Comparison of ENCODE assay signal across 8 mouse cellular contexts in genomic region chr7:29523700-29524099, GRCm38 (mm10). TPM values are rescaled to one million over a fixed set of nuclear protein-coding genes. Genes with fewer than 3 reads are reported as not detected.
DNase-seq lines count a peak whose midpoint lies in the region; ATAC-seq and TF ChIP-seq lines count a peak whose summit lies in the region.

No protein-coding gene starts in this region.

- no peak for TF ChIP-seq CTCF in thymus, adult 2 months (IDR thresholded peaks at IDR 0.05; ENCODE audit: borderline replicate concordance, control insufficient read depth, extremely low read depth, insufficient read depth, low read length, poor library complexity)

- H3K9me3 ChIP-seq in kidney, embryonic 14.5 days (ENCODE audit: control insufficient read depth, low read length), result no peaks in the 10 kb centered on the region
- H3K9me3 ChIP-seq in forebrain, embryonic 14.5 days (replicated peaks; ENCODE audit: control insufficient read depth, low read length), result no peaks in the 10 kb centered on the region
- H3K9me3 ChIP-seq in hindbrain, embryonic 16.5 days (ENCODE audit: control insufficient read depth, low read length), result no peaks in the 10 kb centered on the region
- no peaks in the 10 kb centered on the region for H3K9me3 ChIP-seq in neural tube, embryonic 11.5 days (ENCODE audit: control insufficient read depth, low read length)

- no peak overlapping the region for H3K9ac ChIP-seq in kidney, embryonic 14.5 days (ENCODE audit: low read depth, low read length)
- H3K9ac ChIP-seq in forebrain, embryonic 14.5 days (ENCODE audit: low read length), result no peak overlapping the region
- no peak overlapping the region for H3K9ac ChIP-seq in hindbrain, embryonic 16.5 days (ENCODE audit: low read depth, low read length)
- H3K9ac ChIP-seq in neural tube, embryonic 11.5 days (ENCODE audit: low read length), result no peak overlapping the region

- H3K4me2 ChIP-seq in kidney, embryonic 14.5 days (replicated peaks; ENCODE audit: low read depth, low read length), result no peak overlapping the region
- no peak overlapping the region for H3K4me2 ChIP-seq in forebrain, embryonic 14.5 days (ENCODE audit: low read length)
- H3K4me2 ChIP-seq in hindbrain, embryonic 16.5 days (ENCODE audit: low read length), result no peak overlapping the region
- no peak overlapping the region for H3K4me2 ChIP-seq in neural tube, embryonic 11.5 days (ENCODE audit: low read depth)

- peak; percentile 51 for DNase-seq in kidney, adult 11 months
- DNase-seq in brain, embryonic 18.5 days (ENCODE audit: low read depth, low spot score), result peak; percentile 62
- DNase-seq in forebrain, embryonic 14.5 days (ENCODE audit: low spot score), result peak; percentile 86
- DNase-seq in left cerebral cortex, postnatal 4 days, result peak; percentile 87
- peak; percentile 76 for DNase-seq in neural tube, embryonic 11.5 days (ENCODE audit: low spot score)
- DNase-seq in thymus, adult 2 months, result peak; percentile 73

- no peak overlapping the region for H3K4me3 ChIP-seq in kidney, embryonic 14.5 days (ENCODE audit: low read length)
- H3K4me3 ChIP-seq in forebrain, embryonic 14.5 days (ENCODE audit: low read depth, low read length), result no peak overlapping the region
- H3K4me3 ChIP-seq in hindbrain, embryonic 16.5 days (ENCODE audit: low read length), result no peak overlapping the region
- H3K4me3 ChIP-seq in neural tube, embryonic 11.5 days (ENCODE audit: low read depth, low read length), result no peak overlapping the region
- no peak overlapping the region for H3K4me3 ChIP-seq in thymus, adult 2 months (ENCODE audit: control insufficient read depth, insufficient read depth, low read length)

- intact Hi-C loops in left cerebral cortex, postnatal 4 days (cut with DNase I), result loop anchor here (2.0 to 5.0 kb wide), 3 partner anchors 141 to 471 kb away; no protein-coding TSS in a partner anchor

- TF ChIP-seq POLR2A in thymus, adult 2 months (IDR thresholded peaks at IDR 0.05; ENCODE audit: control insufficient read depth, extremely low read depth, insufficient read depth, low read length, poor library complexity), result no peak

- no peaks in the 10 kb centered on the region for H3K36me3 ChIP-seq in kidney, embryonic 14.5 days (ENCODE audit: control insufficient read depth, insufficient read depth, low read length)
- no peaks in the 10 kb centered on the region for H3K36me3 ChIP-seq in forebrain, embryonic 14.5 days (ENCODE audit: control insufficient read depth, insufficient read depth, low read length)
- H3K36me3 ChIP-seq in hindbrain, embryonic 16.5 days (ENCODE audit: control insufficient read depth, insufficient read depth, low read length), result no peaks in the 10 kb centered on the region
- H3K36me3 ChIP-seq in neural tube, embryonic 11.5 days (ENCODE audit: control insufficient read depth, insufficient read depth, low read length), result no peaks in the 10 kb centered on the region
- H3K36me3 ChIP-seq in thymus, adult 2 months (ENCODE audit: control insufficient read depth, insufficient read depth, low read length), result no peaks in the 10 kb centered on the region

- WGBS in kidney, embryonic 14.5 days, result under 1% methylated on average over 5 of the region's 5 CpGs
- 3% methylated on average over 5 of the region's 5 CpGs for WGBS in forebrain, embryonic 14.5 days
- WGBS in hindbrain, embryonic 16.5 days, result 2% methylated on average over 5 of the region's 5 CpGs
- 3% methylated on average over 5 of the region's 5 CpGs for WGBS in neural tube, embryonic 11.5 days
- 3% methylated on average over 5 of the region's 5 CpGs for WGBS in thymus, adult 2 months

- no peaks in the 10 kb centered on the region for H3K27me3 ChIP-seq in kidney, embryonic 14.5 days (ENCODE audit: control insufficient read depth, insufficient read depth, low read length)
- H3K27me3 ChIP-seq in forebrain, embryonic 14.5 days (replicated peaks; ENCODE audit: control insufficient read depth, insufficient read depth, low read length), result no peaks in the 10 kb centered on the region
- no peaks in the 10 kb centered on the region for H3K27me3 ChIP-seq in hindbrain, embryonic 16.5 days (replicated peaks; ENCODE audit: control insufficient read depth, insufficient read depth, low read length)
- H3K27me3 ChIP-seq in neural tube, embryonic 11.5 days (ENCODE audit: control insufficient read depth, insufficient read depth, low read length), result no peaks in the 10 kb centered on the region
- no peaks in the 10 kb centered on the region for H3K27me3 ChIP-seq in thymus, adult 2 months (ENCODE audit: control insufficient read depth, insufficient read depth, low read length)

- no peak for ATAC-seq in kidney, embryonic 14.5 days (ENCODE audit: low FRiP score, low TSS enrichment)
- ATAC-seq in forebrain, embryonic 14.5 days, result no peak
- ATAC-seq in hindbrain, embryonic 16.5 days, result peak; percentile 25
- ATAC-seq in neural tube, embryonic 11.5 days (ENCODE audit: insufficient read depth, low FRiP score, low TSS enrichment), result no peak

- H3K4me1 ChIP-seq in kidney, embryonic 14.5 days (ENCODE audit: control insufficient read depth, insufficient read depth, low read length), result no peaks in the 10 kb centered on the region
- H3K4me1 ChIP-seq in forebrain, embryonic 14.5 days (ENCODE audit: control insufficient read depth, insufficient read depth, low read length), result no peaks in the 10 kb centered on the region
- H3K4me1 ChIP-seq in hindbrain, embryonic 16.5 days (ENCODE audit: control insufficient read depth, insufficient read depth, low read depth, low read length), result no peaks in the 10 kb centered on the region
- no peaks in the 10 kb centered on the region for H3K4me1 ChIP-seq in neural tube, embryonic 11.5 days (ENCODE audit: control insufficient read depth, insufficient read depth, low read length)
- no peaks in the 10 kb centered on the region; the same call in 1 of the 2 replicates for H3K4me1 ChIP-seq in thymus, adult 2 months (replicated peaks; ENCODE audit: control insufficient read depth, insufficient read depth, low read length)

- H3K27ac ChIP-seq in kidney, embryonic 14.5 days (ENCODE audit: low read depth, low read length), result no peak overlapping the region
- H3K27ac ChIP-seq in forebrain, embryonic 14.5 days (ENCODE audit: low read depth, low read length), result no peak overlapping the region
- no peak overlapping the region for H3K27ac ChIP-seq in hindbrain, embryonic 16.5 days (ENCODE audit: low read depth, low read length)
- H3K27ac ChIP-seq in neural tube, embryonic 11.5 days (ENCODE audit: low read depth, low read length), result no peak overlapping the region
- H3K27ac ChIP-seq in thymus, adult 2 months (ENCODE audit: control insufficient read depth, insufficient read depth, low read length), result no peak overlapping the region

RNA-seq across cellular contexts. Expression of gene Sipa1l3, which starts 5.3 kb away (rescaled TPM):
- 9.5 and 17.4 TPM in 2 replicates for polyA plus RNA-seq in kidney, embryonic 14.5 days (2014; fragmentation: Nextera tagmentation; extraction: Ambion mirVana)
- 6.2 and 11.9 TPM in 2 replicates for polyA plus RNA-seq in forebrain, embryonic 14.5 days (2014; fragmentation: Nextera tagmentation; extraction: Ambion mirVana)
- polyA plus RNA-seq in hindbrain, embryonic 16.5 days (2015; fragmentation: Nextera tagmentation; extraction: Ambion mirVana), result 18.2 and 23.1 TPM in 2 replicates
- 10 to 100 TPM; 58.2 to 58.4 TPM for total RNA-seq in left cerebral cortex, postnatal 4 days (2021)
- polyA plus RNA-seq in neural tube, embryonic 11.5 days (2014; fragmentation: Nextera tagmentation; extraction: Ambion mirVana), result 10.3 and 11.9 TPM in 2 replicates
- 93.0 and 111 TPM in 2 replicates for polyA plus RNA-seq in thymus, adult 2 months (2012; rRNA removed)
